Mouse (Mus musculus) intestine, embryonic 14.5 days (tissue): ENCODE data around the gene Tshz3. TPM values are rescaled to one million over a fixed set of nuclear protein-coding genes. Genes with fewer than 3 reads are reported as not detected.
A peak's percentile ranks its signal among the peaks of the same experiment; 100 is the strongest.

ENCODE experiments used
- ATAC-seq: fragments of 200-750 bp; cut with Nextera tagmentation; replicated peaks from 2 replicates; pipeline ENCODE4 v1.8.0; 2017; ENCODE audit warnings: low read depth, moderate number of reproducible peaks, moderate TSS enrichment, moderate library complexity; ENCODE audit not compliant: low FRiP score, low TSS enrichment
- DNase-seq: peaks from one replicate; pipeline ENCODE4 v3.0.0-alpha.2; 2018; ENCODE audit warnings: low spot score
- H3K27ac ChIP-seq: fragments of 300-500 bp; sonication (generic); 2 replicates; pipeline ENCODE4 v1.5.1; 2014; ENCODE audit warnings: low read depth, mild to moderate bottlenecking, control low read depth
- H3K27me3 ChIP-seq: fragments of 300-500 bp; sonication (generic); replicated peaks from 2 replicates; pipeline ENCODE4 v1.6.1; 2014; ENCODE audit warnings: low read length, control low read depth; ENCODE audit not compliant: control insufficient read depth, insufficient read depth
- H3K36me3 ChIP-seq: fragments of 300-500 bp; sonication (generic); 2 replicates; pipeline ENCODE4 v1.6.1; 2014; ENCODE audit warnings: low read length, control low read depth; ENCODE audit not compliant: control insufficient read depth, insufficient read depth
- H3K4me1 ChIP-seq: fragments of 300-500 bp; sonication (generic); replicated peaks from 2 replicates; pipeline ENCODE4 v1.6.1; 2014; ENCODE audit warnings: low read length, control low read depth, mixed read lengths; ENCODE audit not compliant: control insufficient read depth, insufficient read depth
- H3K4me2 ChIP-seq: fragments of 300-500 bp; sonication (generic); 2 replicates; pipeline ENCODE4 v1.6.1; 2014; ENCODE audit warnings: low read length
- H3K4me3 ChIP-seq: fragments of 300-500 bp; sonication (generic); 2 replicates; pipeline ENCODE4 v1.5.1; 2014; ENCODE audit warnings: low read depth, low read length, control low read depth, mixed read lengths
- H3K9ac ChIP-seq: fragments of 300-500 bp; sonication (generic); 2 replicates; pipeline ENCODE4 v1.6.1; 2014; ENCODE audit warnings: mild to moderate bottlenecking, low read length
- H3K9me3 ChIP-seq: fragments of 300-500 bp; sonication (generic); 2 replicates; pipeline ENCODE4 v1.6.1; 2016; ENCODE audit warnings: low read length, control low read depth; ENCODE audit not compliant: control insufficient read depth
- WGBS: fragments of 180-500 bp; shearing (Covaris S2); extraction: QIAGEN DNeasy Blood & Tissue Kit; methylation state at CpG from one replicate; pipeline ENCODE4 v1.1.7; 2014; 5-methylcytosine and 5-hydroxymethylcytosine counted together
- polyA plus RNA-seq: library from polyadenylated mRNA; unstranded; fragments of >200 nt; fragmentation: Nextera tagmentation; extraction: Ambion mirVana; gene quantifications from 2 replicates; pipeline ENCODE4 v1.2.1, GENCODE M21; 2014

Tshz3 gene
- polyA plus RNA-seq, 1 experiment from 2014 or later = 23.9 TPM

GRCm38 (mm10) chr7:36678510-36678909 is 19.4 kb upstream of the Tshz3 start:
- Histone ChIP-seq H3K9ac (no peak overlapping the region), H3K4me3 (no peak overlapping the region), H3K4me2 (no peak overlapping the region), H3K27ac (no peak overlapping the region), H3K4me1 (peaks cover 5% of the 10 kb centered on the region), H3K27me3 (0 out of 2 replicates have a peak, but pooled peaks cover 20% of the 10 kb centered on the region), H3K9me3 (no peaks in the 10 kb centered on the region), H3K36me3 (no peaks in the 10 kb centered on the region)
- ATAC-seq (no peak), DNase-seq (no peak)
- 14% methylated on average over 10 of the region's 10 CpGs for WGBS

DNA sequence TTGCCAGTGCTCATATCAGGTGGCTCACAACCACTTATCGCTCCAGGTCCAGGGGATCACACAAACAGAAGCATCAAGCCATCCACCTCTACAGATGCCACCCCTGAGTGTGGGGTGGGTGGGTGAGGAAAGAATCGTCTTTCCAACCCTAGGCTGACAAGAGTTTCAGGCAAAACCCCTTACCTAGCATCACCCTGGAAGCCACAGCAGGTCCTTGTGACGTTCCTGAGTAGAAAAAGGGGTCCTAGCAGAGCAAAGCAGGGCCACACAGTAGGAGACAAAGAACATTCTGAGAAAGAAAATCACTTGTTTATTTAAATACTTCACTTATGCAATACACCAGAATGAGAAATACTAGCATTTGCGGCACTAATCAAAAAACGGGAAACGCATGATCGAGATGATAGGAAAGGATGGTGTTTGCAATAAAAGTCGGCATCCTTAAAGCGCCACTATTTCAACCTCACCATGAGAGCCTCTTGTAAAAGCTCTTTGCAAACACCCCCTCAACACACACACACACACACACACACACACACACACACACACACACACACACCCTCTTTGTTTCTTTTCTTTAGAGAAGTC is 18.8 kb upstream of the Tshz3 start:
- no peak for ATAC-seq
- 11% methylated on average over 9 of the region's 9 CpGs for WGBS
- Histone ChIP-seq H3K36me3 (no peaks in the 10 kb centered on the region), H3K9me3 (no peaks in the 10 kb centered on the region), H3K4me3 (no peak overlapping the region), H3K27me3 (0 out of 2 replicates have a peak, but pooled peaks cover 20% of the 10 kb centered on the region), H3K27ac (no peak overlapping the region), H3K9ac (no peak overlapping the region), H3K4me1 (peaks cover 5% of the 10 kb centered on the region), H3K4me2 (peak overlapping the region; percentile 45; the same call in 1 of the 2 replicates)
- DNase-seq = no peak

- Histone ChIP-seq H3K4me3 (peak overlapping the region; percentile 17), H3K27ac (no peak overlapping the region), H3K9ac (no peak overlapping the region), H3K36me3 (no peaks in the 10 kb centered on the region), H3K4me2 (peak overlapping the region; percentile 45), H3K9me3 (no peaks in the 10 kb centered on the region), H3K4me1 (peaks cover 5% of the 10 kb centered on the region), H3K27me3 (0 out of 2 replicates have a peak, but pooled peaks cover 20% of the 10 kb centered on the region)
- WGBS = 2% methylated on average over 17 of the region's 18 CpGs
- DNase-seq = no peak
- ATAC-seq = no peak
These were observed 18.0 kb upstream of the Tshz3 start for GRCm38 (mm10) chr7:36679866-36680458.

DNA sequence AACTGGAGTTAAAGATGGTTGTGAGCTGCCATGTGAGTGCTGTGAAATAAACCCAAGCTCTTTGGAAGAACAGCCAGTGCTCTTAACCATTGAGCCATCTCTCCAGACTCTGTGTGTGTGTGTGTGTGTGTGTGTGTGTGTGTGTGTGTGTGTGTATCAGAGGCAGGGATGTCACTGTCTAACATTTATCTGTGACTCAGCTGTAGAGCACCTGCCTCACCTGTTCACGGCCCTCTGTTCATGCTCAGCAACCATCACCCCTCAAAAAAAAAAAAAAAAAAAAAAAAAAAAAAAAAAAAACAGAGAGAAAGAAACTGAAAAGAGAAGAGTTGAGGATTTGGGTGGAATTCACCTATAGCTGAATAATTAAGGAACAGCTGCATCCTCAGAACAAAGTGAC is 10.4 kb upstream of the Tshz3 start:
- H3K4me3 ChIP-seq = no peak overlapping the region
- WGBS = 85% methylated on average over 1 of the region's 1 CpGs
- no peak for DNase-seq
- H3K4me1 ChIP-seq = peaks cover 18% of the 10 kb centered on the region
- H3K9ac ChIP-seq = no peak overlapping the region
- no peaks in the 10 kb centered on the region for H3K9me3 ChIP-seq
- H3K27ac ChIP-seq = no peak overlapping the region
- H3K4me2 ChIP-seq = no peak overlapping the region
- H3K27me3 ChIP-seq = peaks cover 18% of the 10 kb centered on the region
- ATAC-seq = no peak
- no peaks in the 10 kb centered on the region for H3K36me3 ChIP-seq

DNA sequence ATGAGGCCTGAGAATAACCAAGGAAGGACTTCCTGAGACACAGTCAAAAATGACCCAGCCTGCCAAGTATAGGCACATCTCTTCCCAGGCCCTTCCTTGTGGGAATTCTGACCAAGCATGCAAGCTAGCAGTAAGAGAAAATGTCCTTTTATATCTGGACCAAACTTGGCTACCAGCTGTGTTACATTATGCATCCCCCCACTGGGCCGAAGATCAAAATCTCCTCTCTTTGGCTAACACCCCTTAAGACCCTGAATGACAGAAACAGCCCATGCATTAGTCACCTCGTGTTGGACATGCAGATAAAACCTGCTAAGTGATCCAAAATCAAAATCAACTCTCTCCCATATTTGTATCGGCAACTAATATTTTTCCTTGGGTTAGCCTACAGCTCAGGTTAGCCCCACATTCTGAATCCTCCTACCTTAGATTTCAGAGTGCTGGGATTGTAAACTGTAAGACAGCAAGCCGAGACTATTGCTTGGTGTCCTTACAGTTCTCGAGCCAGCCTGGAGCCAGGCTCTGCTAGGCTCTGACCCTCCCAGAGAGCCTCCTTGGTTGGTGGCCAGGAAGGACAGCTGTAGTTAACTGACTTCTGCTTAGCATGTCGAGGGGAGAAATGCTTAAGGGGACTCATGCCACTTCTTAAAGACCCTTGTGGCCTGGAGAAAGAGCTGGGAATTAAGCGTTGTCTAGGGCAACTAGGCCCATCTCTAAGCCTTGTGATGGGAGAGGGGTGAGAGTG is 8.7 kb upstream of the Tshz3 start:
- WGBS = 61% methylated on average over 7 of the region's 7 CpGs
- H3K4me3 ChIP-seq = no peak overlapping the region
- no peak overlapping the region for H3K9ac ChIP-seq
- H3K27ac ChIP-seq = no peak overlapping the region
- H3K4me2 ChIP-seq = no peak overlapping the region
- DNase-seq = no peak
- no peaks in the 10 kb centered on the region for H3K9me3 ChIP-seq
- no peaks in the 10 kb centered on the region for H3K36me3 ChIP-seq
- no peak for ATAC-seq
- H3K4me1 ChIP-seq = peaks cover 29% of the 10 kb centered on the region
- H3K27me3 ChIP-seq = peaks cover 31% of the 10 kb centered on the region

- Histone ChIP-seq H3K9ac (no peak overlapping the region), H3K36me3 (no peaks in the 10 kb centered on the region), H3K4me3 (peak overlapping the region; percentile 4; the same call in 1 of the 2 replicates), H3K4me2 (peak overlapping the region; percentile 48), H3K9me3 (no peaks in the 10 kb centered on the region), H3K4me1 (peaks cover 39% of the 10 kb centered on the region), H3K27ac (no peak overlapping the region), H3K27me3 (peaks cover 41% of the 10 kb centered on the region)
- DNase-seq (no peak), ATAC-seq (no peak)
- 3% methylated on average over 19 of the region's 19 CpGs for WGBS
These were observed 7.4 kb upstream of the Tshz3 start for GRCm38 (mm10) chr7:36690551-36690950.

GRCm38 (mm10) chr7:36691617-36692016 is 6.3 kb upstream of the Tshz3 start:
- H3K27ac ChIP-seq = no peak overlapping the region
- WGBS = 4% methylated on average over 14 of the region's 14 CpGs
- H3K4me2 ChIP-seq = peak overlapping the region; percentile 48
- H3K36me3 ChIP-seq = no peaks in the 10 kb centered on the region
- peak overlapping the region; percentile 17 for H3K4me3 ChIP-seq
- H3K9me3 ChIP-seq = no peaks in the 10 kb centered on the region
- H3K27me3 ChIP-seq = peaks cover 41% of the 10 kb centered on the region
- ATAC-seq = no peak
- peaks cover 39% of the 10 kb centered on the region for H3K4me1 ChIP-seq
- H3K9ac ChIP-seq = no peak overlapping the region
- DNase-seq = no peak

DNA sequence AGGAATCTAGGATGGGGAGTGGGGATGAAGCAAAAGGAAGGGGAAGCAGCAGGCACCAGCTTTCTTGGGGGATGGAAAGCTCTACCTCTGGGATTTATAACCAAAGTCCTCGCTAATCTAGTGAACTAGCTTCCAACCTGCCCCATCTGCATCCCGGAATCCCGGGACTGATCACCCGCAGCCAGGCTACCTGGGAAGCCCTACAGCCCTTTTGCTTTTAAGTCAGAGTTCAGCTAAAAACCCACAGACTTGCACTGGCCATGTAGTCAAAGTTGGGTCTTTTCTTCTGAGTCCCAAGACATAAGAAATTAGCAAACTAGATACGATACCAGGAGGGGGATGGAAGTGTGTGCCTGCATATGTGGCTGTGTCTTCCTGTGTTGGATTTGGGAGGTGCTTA is 5.5 kb upstream of the Tshz3 start:
- DNase-seq (no peak), ATAC-seq (no peak)
- Histone ChIP-seq H3K9me3 (no peaks in the 10 kb centered on the region), H3K27ac (no peak overlapping the region), H3K4me3 (peak overlapping the region; percentile 17; the same call in 1 of the 2 replicates), H3K9ac (peak overlapping the region; percentile 13; the same call in 1 of the 2 replicates), H3K4me1 (peaks cover 39% of the 10 kb centered on the region), H3K36me3 (no peaks in the 10 kb centered on the region), H3K4me2 (peak overlapping the region; percentile 48), H3K27me3 (peaks cover 41% of the 10 kb centered on the region)
- WGBS = 14% methylated on average over 5 of the region's 5 CpGs
